In the genomic region with DNA sequence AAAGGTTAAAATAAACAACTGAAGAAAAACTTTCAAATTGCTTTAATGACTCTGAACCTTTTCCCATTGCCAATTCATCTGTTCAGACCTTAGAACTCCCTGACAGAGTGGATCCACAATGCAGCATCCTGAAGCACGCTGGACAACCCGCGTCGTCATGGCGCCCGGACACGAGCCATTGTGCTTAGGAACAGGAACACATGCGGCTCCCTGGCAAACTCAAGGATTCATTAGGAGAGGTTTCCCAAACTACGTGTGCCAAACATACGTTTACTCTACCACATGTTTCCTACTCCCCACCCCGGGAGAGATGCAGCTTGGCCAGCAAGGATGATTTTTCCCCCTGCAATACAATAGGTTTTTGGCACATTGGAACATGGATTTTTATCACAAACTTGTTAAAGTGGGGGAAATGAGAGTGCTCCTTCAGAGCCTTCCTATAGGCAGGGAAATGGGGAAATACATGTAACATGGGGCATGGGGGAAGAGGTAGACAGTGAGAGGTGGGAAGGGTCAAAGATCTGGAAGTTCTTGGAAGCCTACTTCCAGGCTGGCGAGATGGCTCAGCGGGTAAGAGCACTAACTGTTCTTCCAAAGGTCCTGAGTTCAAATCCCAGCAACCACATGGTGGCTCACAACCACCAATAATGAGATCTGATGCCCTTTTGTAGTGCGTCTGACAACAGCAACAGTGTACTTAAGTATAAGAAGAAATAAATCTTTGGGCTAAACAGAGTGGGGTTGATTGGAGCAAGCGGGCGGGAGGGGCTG, we compare ENCODE assay signal across 34 mouse cellular contexts. TPM values are rescaled to one million over a fixed set of nuclear protein-coding genes. Genes with fewer than 3 reads are reported as not detected.
DNase-seq lines count a peak whose midpoint lies in the region; ATAC-seq lines count a peak whose summit lies in the region.
"Had no signal": no experiment of that assay in that cellular context is flagged by ENCODE, and none has a peak within 500 bp of the region (broad histone marks: within the 10 kb centered on the region; RNA-seq: fewer than 3 reads in every experiment).

No protein-coding gene starts in this region.

- H3K4me2 ChIP-seq in forebrain, embryonic 13.5 days = no peak overlapping the region
- no peak overlapping the region for H3K4me2 ChIP-seq in forebrain, embryonic 12.5 days
- H3K4me2 ChIP-seq in hindbrain, embryonic 16.5 days (ENCODE audit: low read length) = no peak overlapping the region
- no peak overlapping the region for H3K4me2 ChIP-seq in hindbrain, embryonic 13.5 days
- H3K4me2 ChIP-seq: kidney, embryonic 15.5 days; limb, embryonic 13.5 days; liver, embryonic 12.5 days had no signal

- peak; percentile 46 for DNase-seq in R1 (ENCODE audit: low read depth, low spot score)
- DNase-seq in brain, adult 2 months (ENCODE audit: low read depth, low spot score) = peak; percentile 40
- DNase-seq in gastrocnemius, postnatal 36 days = no peak
- DNase-seq: adrenal gland, postnatal 14 days; B cell, adult 2 months; cerebellum, adult 11-12 months; gastrocnemius, postnatal 25 days; kidney, adult 11 months; kidney, postnatal 36 days; layer of hippocampus, postnatal 36 days; lung, adult 18-20 months; lung, postnatal 10 days; retina, postnatal 1 day; right cerebral cortex, postnatal 4 days; thymus, postnatal 14 days had no signal

- no peak overlapping the region for H3K27ac ChIP-seq in forebrain, embryonic 13.5 days
- H3K27ac ChIP-seq in forebrain, embryonic 12.5 days = no peak overlapping the region
- H3K27ac ChIP-seq in hindbrain, embryonic 16.5 days (ENCODE audit: low read depth, low read length) = no peak overlapping the region
- no peak overlapping the region for H3K27ac ChIP-seq in hindbrain, embryonic 13.5 days
- H3K27ac ChIP-seq: embryonic facial prominence, embryonic 10.5 days; kidney, embryonic 15.5 days; limb, embryonic 13.5 days; liver, embryonic 12.5 days; midbrain, embryonic 10.5 days had no signal

- no peak overlapping the region for H3K9ac ChIP-seq in forebrain, embryonic 13.5 days
- no peak overlapping the region for H3K9ac ChIP-seq in forebrain, embryonic 12.5 days
- H3K9ac ChIP-seq in hindbrain, embryonic 16.5 days (ENCODE audit: low read depth, low read length) = no peak overlapping the region
- H3K9ac ChIP-seq in hindbrain, embryonic 13.5 days = no peak overlapping the region
- H3K9ac ChIP-seq: kidney, embryonic 15.5 days; limb, embryonic 13.5 days; liver, embryonic 12.5 days had no signal

- no peaks in the 10 kb centered on the region for H3K9me3 ChIP-seq in forebrain, embryonic 13.5 days (replicated peaks)
- H3K9me3 ChIP-seq in forebrain, embryonic 12.5 days = no peaks in the 10 kb centered on the region
- 0 out of 2 replicates have a peak, but pooled peaks cover 2% of the 10 kb centered on the region for H3K9me3 ChIP-seq in hindbrain, embryonic 16.5 days (ENCODE audit: control insufficient read depth, low read length)
- no peaks in the 10 kb centered on the region for H3K9me3 ChIP-seq in hindbrain, embryonic 13.5 days
- H3K9me3 ChIP-seq: embryonic facial prominence, embryonic 10.5 days; kidney, embryonic 15.5 days; limb, embryonic 13.5 days; liver, embryonic 12.5 days; midbrain, embryonic 10.5 days had no signal

- 90% methylated on average over 16 of the region's 16 CpGs for WGBS in forebrain, embryonic 13.5 days
- 90% methylated on average over 16 of the region's 16 CpGs for WGBS in forebrain, embryonic 12.5 days
- WGBS in hindbrain, embryonic 16.5 days = 71% methylated on average over 16 of the region's 16 CpGs
- WGBS in hindbrain, embryonic 13.5 days = 86% methylated on average over 16 of the region's 16 CpGs

- H3K36me3 ChIP-seq in forebrain, embryonic 13.5 days (ENCODE audit: poor library complexity, severe bottlenecking) = peaks cover 33% of the 10 kb centered on the region
- H3K36me3 ChIP-seq in forebrain, embryonic 12.5 days (replicated peaks) = peaks cover 24% of the 10 kb centered on the region
- H3K36me3 ChIP-seq in hindbrain, embryonic 16.5 days (ENCODE audit: control insufficient read depth, insufficient read depth, low read length) = peaks cover 12% of the 10 kb centered on the region
- peaks cover 33% of the 10 kb centered on the region for H3K36me3 ChIP-seq in hindbrain, embryonic 13.5 days
- H3K36me3 ChIP-seq: G1E had no signal

- no peak overlapping the region for H3K4me3 ChIP-seq in forebrain, embryonic 13.5 days
- H3K4me3 ChIP-seq in forebrain, embryonic 12.5 days (replicated peaks) = no peak overlapping the region
- H3K4me3 ChIP-seq in hindbrain, embryonic 16.5 days (ENCODE audit: low read length) = no peak overlapping the region
- H3K4me3 ChIP-seq in hindbrain, embryonic 13.5 days = no peak overlapping the region
- H3K4me3 ChIP-seq: embryonic facial prominence, embryonic 10.5 days; kidney, embryonic 15.5 days; limb, embryonic 13.5 days; liver, embryonic 12.5 days; midbrain, embryonic 10.5 days had no signal

- peak; percentile 30; the same call in 1 of the 2 replicates for ATAC-seq in forebrain, embryonic 13.5 days
- no peak for ATAC-seq in forebrain, embryonic 12.5 days (ENCODE audit: low FRiP score)
- 0 out of 2 replicates have a peak, but pooled peaks have one; percentile 59 for ATAC-seq in hindbrain, embryonic 16.5 days
- ATAC-seq in hindbrain, embryonic 13.5 days (ENCODE audit: low FRiP score) = no peak
- ATAC-seq: liver, embryonic 12.5 days; Patski had no signal

- intact Hi-C loops in gastrocnemius, postnatal 36 days (cut with DNase I) = no loop called here

- H3K4me1 ChIP-seq in forebrain, embryonic 13.5 days = no peaks in the 10 kb centered on the region
- no peaks in the 10 kb centered on the region for H3K4me1 ChIP-seq in forebrain, embryonic 12.5 days
- H3K4me1 ChIP-seq in hindbrain, embryonic 16.5 days (ENCODE audit: control insufficient read depth, insufficient read depth, low read depth, low read length) = no peaks in the 10 kb centered on the region
- peaks cover 3% of the 10 kb centered on the region; the same call in 1 of the 2 replicates for H3K4me1 ChIP-seq in hindbrain, embryonic 13.5 days (replicated peaks)
- H3K4me1 ChIP-seq: embryonic facial prominence, embryonic 10.5 days; limb, embryonic 13.5 days; liver, embryonic 12.5 days; midbrain, embryonic 10.5 days had no signal

- no peaks in the 10 kb centered on the region for H3K27me3 ChIP-seq in forebrain, embryonic 13.5 days
- H3K27me3 ChIP-seq in forebrain, embryonic 12.5 days = no peaks in the 10 kb centered on the region
- no peaks in the 10 kb centered on the region for H3K27me3 ChIP-seq in hindbrain, embryonic 16.5 days (replicated peaks; ENCODE audit: control insufficient read depth, insufficient read depth, low read length)
- no peaks in the 10 kb centered on the region for H3K27me3 ChIP-seq in hindbrain, embryonic 13.5 days
- H3K27me3 ChIP-seq: CH12.LX; kidney, embryonic 15.5 days; limb, embryonic 13.5 days; liver, embryonic 12.5 days; Patski had no signal

RNA-seq across cellular contexts. Expression of gene Gm17409, which starts 15.6 kb away (rescaled TPM):
- not detected in 2 replicates for polyA plus RNA-seq in forebrain, embryonic 13.5 days (2015; fragmentation: Nextera tagmentation; extraction: Ambion mirVana)
- polyA plus RNA-seq in forebrain, embryonic 12.5 days (2016; fragmentation: Nextera tagmentation; extraction: Ambion mirVana) = 0.20 TPM in 1 of 2 replicates, not detected in the other
- 0.16 TPM in 1 of 2 replicates, not detected in the other for polyA plus RNA-seq in hindbrain, embryonic 16.5 days (2015; fragmentation: Nextera tagmentation; extraction: Ambion mirVana)
- not detected in 2 replicates for polyA plus RNA-seq in hindbrain, embryonic 13.5 days (2015; fragmentation: Nextera tagmentation; extraction: Ambion mirVana)
- total RNA-seq in gastrocnemius, postnatal 36 days (2021) = not detected
- total RNA-seq: adrenal gland, postnatal 14 days; CH12.LX; G1E; gastrocnemius, postnatal 25 days; heart, adult 8-10 months; heart, postnatal 25 days; layer of hippocampus, adult 8-10 months; layer of hippocampus, postnatal 36 days; left cerebral cortex, postnatal 14 days had no signal
- polyA plus RNA-seq: cortical plate, adult 2 months; embryonic facial prominence, embryonic 10.5 days; G1E; heart, embryonic 14.5 days; kidney, embryonic 15.5 days; limb, embryonic 13.5 days; liver, embryonic 12.5 days; midbrain, embryonic 10.5 days; neural tube, embryonic 11.5 days; Patski had no signal

Comparison
In these comparisons a context has a peak if more than half of its experiments do, and no peak if none do; other contexts are left out.
1. ATAC-seq: peak in forebrain, embryonic 13.5 days (single experiment) and hindbrain, embryonic 16.5 days (single experiment); none in forebrain, embryonic 12.5 days (single experiment) and hindbrain, embryonic 13.5 days (single experiment).
2. DNase-seq: peak in R1 (single experiment) and brain, adult 2 months (single experiment); none in gastrocnemius, postnatal 36 days (0 of 2).